Comparison of ENCODE assay signal across 28 mouse cellular contexts in genomic region chr15:51551216-51551775, GRCm38 (mm10).
A peak's percentile ranks its signal among the peaks of the same experiment; 100 is the strongest.
DNase-seq lines count a peak whose midpoint lies in the region; ATAC-seq lines count a peak whose summit lies in the region.
"Had no signal": no experiment of that assay in that cellular context is flagged by ENCODE, and none has a peak within 500 bp of the region (broad histone marks: within the 10 kb centered on the region; RNA-seq: fewer than 3 reads in every experiment).

No protein-coding gene starts in this region.

- no peaks in the 10 kb centered on the region for H3K27me3 ChIP-seq in forebrain, embryonic 12.5 days
- H3K27me3 ChIP-seq: embryonic facial prominence, embryonic 12.5 days; embryonic facial prominence, embryonic 15.5 days; forebrain, embryonic 15.5 days; heart, embryonic 12.5 days; heart, embryonic 15.5 days; hindbrain, embryonic 13.5 days; intestine, embryonic 15.5 days had no signal

- no peaks in the 10 kb centered on the region for H3K9me3 ChIP-seq in forebrain, embryonic 12.5 days
- H3K9me3 ChIP-seq: embryonic facial prominence, embryonic 12.5 days; embryonic facial prominence, embryonic 15.5 days; forebrain, embryonic 15.5 days; heart, embryonic 12.5 days; heart, embryonic 15.5 days; hindbrain, embryonic 10.5 days; hindbrain, embryonic 13.5 days; intestine, embryonic 15.5 days had no signal

- no peak overlapping the region for H3K9ac ChIP-seq in forebrain, embryonic 12.5 days
- H3K9ac ChIP-seq: embryonic facial prominence, embryonic 12.5 days; embryonic facial prominence, embryonic 15.5 days; forebrain, embryonic 15.5 days; heart, embryonic 12.5 days; heart, embryonic 15.5 days; hindbrain, embryonic 13.5 days; intestine, embryonic 15.5 days had no signal

- DNase-seq in adrenal gland, adult 2 months, result peak; percentile 9
- no peak for DNase-seq in adrenal gland, postnatal 25 days
- peak; percentile 4 for DNase-seq in gastrocnemius, adult 18-20 months (ENCODE audit: low spot score)
- no peak for DNase-seq in gastrocnemius, adult 8-10 months (ENCODE audit: low spot score in 2 of 2)
- peak; percentile 50 for DNase-seq in 3T3-L1 (ENCODE audit: low read depth, low spot score)
- peak; percentile 88 for DNase-seq in fat pad, adult 2 months (ENCODE audit: extremely low read depth, low read depth, low spot score)
- no peak for DNase-seq in urinary bladder, postnatal 10 days (ENCODE audit: low spot score)
- DNase-seq: cerebellum, adult 18-20 months; cerebellum, adult 9-10 months; cerebellum, postnatal 25 days; gastrocnemius, postnatal 14 days; heart, adult 18-20 months; heart, postnatal 10 days; heart, postnatal 36 days; kidney, adult 11 months; kidney, adult 8-10 months had no signal

- no peaks in the 10 kb centered on the region for H3K4me1 ChIP-seq in forebrain, embryonic 12.5 days
- H3K4me1 ChIP-seq: embryonic facial prominence, embryonic 12.5 days; embryonic facial prominence, embryonic 15.5 days; forebrain, embryonic 15.5 days; heart, embryonic 12.5 days; heart, embryonic 15.5 days; hindbrain, embryonic 10.5 days; hindbrain, embryonic 13.5 days; intestine, embryonic 15.5 days had no signal

- no peaks in the 10 kb centered on the region for H3K36me3 ChIP-seq in forebrain, embryonic 12.5 days (replicated peaks)
- H3K36me3 ChIP-seq: embryonic facial prominence, embryonic 12.5 days; embryonic facial prominence, embryonic 15.5 days; forebrain, embryonic 15.5 days; heart, embryonic 12.5 days; heart, embryonic 15.5 days; hindbrain, embryonic 10.5 days; hindbrain, embryonic 13.5 days; intestine, embryonic 15.5 days had no signal

- no peak overlapping the region for H3K27ac ChIP-seq in forebrain, embryonic 12.5 days
- H3K27ac ChIP-seq: embryonic facial prominence, embryonic 12.5 days; embryonic facial prominence, embryonic 15.5 days; forebrain, embryonic 15.5 days; heart, embryonic 15.5 days; hindbrain, embryonic 10.5 days; hindbrain, embryonic 13.5 days; intestine, embryonic 15.5 days had no signal

- no peak for ATAC-seq in forebrain, embryonic 12.5 days (ENCODE audit: low FRiP score)
- ATAC-seq: activated CD4-positive, CD25-positive, alpha-beta regulatory T cell, adult 4 months; CD4-positive, CD25-positive, alpha-beta regulatory T cell, adult 4 months; forebrain, embryonic 15.5 days; hindbrain, embryonic 16.5 days; intestine, embryonic 15.5 days had no signal

- H3K4me2 ChIP-seq in forebrain, embryonic 12.5 days, result no peak overlapping the region
- H3K4me2 ChIP-seq: embryonic facial prominence, embryonic 12.5 days; embryonic facial prominence, embryonic 15.5 days; forebrain, embryonic 15.5 days; heart, embryonic 12.5 days; heart, embryonic 15.5 days; hindbrain, embryonic 13.5 days; intestine, embryonic 15.5 days had no signal

- H3K4me3 ChIP-seq in forebrain, embryonic 12.5 days (replicated peaks), result no peak overlapping the region
- H3K4me3 ChIP-seq: embryonic facial prominence, embryonic 12.5 days; embryonic facial prominence, embryonic 15.5 days; forebrain, embryonic 15.5 days; heart, embryonic 12.5 days; heart, embryonic 15.5 days; hindbrain, embryonic 10.5 days; hindbrain, embryonic 13.5 days; intestine, embryonic 15.5 days had no signal

- WGBS in forebrain, embryonic 12.5 days, result 88% methylated on average over 4 of the region's 4 CpGs

Comparison
In these comparisons a context has a peak if more than half of its experiments do, and no peak if none do; other contexts are left out.
1. DNase-seq: peak in adrenal gland, adult 2 months (single experiment), gastrocnemius, adult 18-20 months (single experiment), 3T3-L1 (single experiment) and fat pad, adult 2 months (single experiment); none in adrenal gland, postnatal 25 days (single experiment), gastrocnemius, adult 8-10 months (0 of 2) and urinary bladder, postnatal 10 days (single experiment).